Mouse (Mus musculus) lung, adult 2 months (tissue): ENCODE data around the gene Kdm8. TPM values are rescaled to one million over a fixed set of nuclear protein-coding genes. Genes with fewer than 3 reads are reported as not detected.
A peak's percentile ranks its signal among the peaks of the same experiment; 100 is the strongest.
"Not testable (repeated sequence)": the region's sequence is repeated elsewhere in the genome, so short reads cannot be mapped to it uniquely, and the experiment has no call there.

Experiments used
- DNase-seq: peaks from one replicate; pipeline ENCODE4 v3.0.0; 2022
- H3K4me1 ChIP-seq: fragments of 200-500 bp; 2 replicates; pipeline ENCODE4 v1.6.1; 2011; ENCODE audit warnings: low read length; ENCODE audit not compliant: control insufficient read depth, insufficient read depth
- H3K4me3 ChIP-seq: fragments of 200-500 bp; replicated peaks from 2 replicates; pipeline ENCODE3; 2011; ENCODE audit warnings: low read depth, mild to moderate bottlenecking, control low read depth, low read length; ENCODE audit errors: extremely low read depth
- CTCF ChIP-seq: fragments of 200-500 bp; IDR thresholded peaks from 2 replicates; pipeline ENCODE4 v1.5.1; 2011; ENCODE audit warnings: mild to moderate bottlenecking, low read length, control low read depth; ENCODE audit not compliant: insufficient read depth
- POLR2A ChIP-seq: fragments of 200-500 bp; IDR thresholded peaks from 2 replicates; pipeline ENCODE4 v1.6.1; 2011; ENCODE audit warnings: low read depth, mild to moderate bottlenecking, control low read depth, low read length, borderline replicate concordance; ENCODE audit errors: extremely low read depth
- WGBS: fragments of 180-500 bp; shearing (Covaris S2); methylation state at CpG from one replicate; pipeline ENCODE4 v1.1.7; 2018; 5-methylcytosine and 5-hydroxymethylcytosine counted together
- polyA plus RNA-seq: library from polyadenylated mRNA; depleted of rRNA; stranded (reverse); fragments of >200 nt; gene quantifications from 2 replicates; pipeline ENCODE4 v1.2.3, GENCODE M21; 2012

Kdm8 gene
- polyA plus RNA-seq, 1 experiment = 6.0 TPM

GRCm38 (mm10) chr7:125423056-125423455, 21.4 kb upstream of the Kdm8 start:
- no peak for DNase-seq
- TF ChIP-seq CTCF = no peak
- no peak for TF ChIP-seq POLR2A
- 40% methylated on average over 3 of the region's 3 CpGs for WGBS
- no peaks in the 10 kb centered on the region for H3K4me1 ChIP-seq
- no peak overlapping the region for H3K4me3 ChIP-seq

GRCm38 (mm10) chr7:125427492-125428090, 16.9 kb upstream of the Kdm8 start:
- no peaks in the 10 kb centered on the region for H3K4me1 ChIP-seq
- TF ChIP-seq POLR2A (no peak), CTCF (no peak)
- peak; percentile 34 for DNase-seq
- 56% methylated on average over 12 of the region's 12 CpGs for WGBS
- H3K4me3 ChIP-seq = no peak overlapping the region

DNA sequence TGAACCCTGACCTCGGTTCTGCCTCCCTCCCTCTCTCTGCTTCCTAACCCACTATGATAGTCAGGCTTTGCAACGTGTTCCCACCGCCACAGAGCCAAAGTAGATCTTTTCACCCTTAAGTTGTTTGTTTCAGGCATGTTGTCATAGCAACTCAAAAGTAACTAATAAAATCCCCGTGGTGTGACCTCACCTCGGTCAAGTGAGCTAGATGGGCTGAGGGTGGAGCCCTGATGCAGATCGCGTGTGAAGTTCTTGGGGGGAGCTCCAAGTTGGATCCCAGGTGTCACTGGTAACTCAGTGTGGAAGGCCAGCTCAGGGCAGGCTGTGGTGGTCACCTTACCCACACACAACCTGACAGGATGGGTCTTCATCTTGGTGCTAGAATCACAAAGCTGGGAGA, 16.1 kb upstream of the Kdm8 start:
- 59% methylated on average over 7 of the region's 7 CpGs for WGBS

DNA sequence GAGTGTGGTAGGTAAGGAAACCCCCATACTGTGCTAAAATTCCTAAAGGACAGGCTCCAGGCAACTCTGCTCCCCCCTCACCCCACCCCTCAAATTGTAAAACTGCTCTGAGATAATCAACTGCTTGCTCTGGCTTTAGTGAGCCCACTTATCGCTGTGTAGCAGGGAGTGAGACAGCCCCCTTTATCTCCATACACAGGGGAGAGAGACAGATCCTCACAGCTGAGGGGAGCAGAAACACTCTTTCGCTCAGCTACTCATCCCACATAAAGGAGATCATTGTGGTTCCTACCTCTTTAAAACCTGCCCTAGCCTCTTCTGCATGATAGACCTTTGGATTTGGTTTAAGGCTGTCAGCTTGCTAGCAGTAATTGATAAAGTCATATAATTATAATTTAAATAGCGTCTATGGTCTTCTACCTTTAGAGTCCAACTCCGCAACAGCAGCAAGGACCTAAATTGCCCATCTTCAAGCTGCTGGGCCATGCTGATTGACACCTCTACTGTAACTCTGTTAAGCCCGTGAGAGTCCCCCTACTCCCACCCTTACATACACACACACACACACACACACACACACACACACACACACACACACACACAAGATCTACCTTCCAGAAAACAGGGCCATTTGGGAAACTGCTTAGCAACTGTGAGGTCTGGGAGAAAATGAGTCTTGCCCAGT, 15.5 kb upstream of the Kdm8 start:
- H3K4me1 ChIP-seq, DNase-seq, H3K4me3 ChIP-seq: not testable (repeated sequence)
- 87% methylated on average over 5 of the region's 5 CpGs for WGBS

More for the DNA sequence above, 16.1 kb upstream of the Kdm8 start:
- DNase-seq = no peak
- H3K4me1 ChIP-seq = no peaks in the 10 kb centered on the region
- no peak overlapping the region for H3K4me3 ChIP-seq
- TF ChIP-seq POLR2A (no peak), CTCF (no peak)

- no peak for DNase-seq
- no peak overlapping the region for H3K4me3 ChIP-seq
- H3K4me1 ChIP-seq = peaks cover 7% of the 10 kb centered on the region
- no peak for TF ChIP-seq CTCF
- no peak for TF ChIP-seq POLR2A
- WGBS = 58% methylated on average over 7 of the region's 7 CpGs
Observed at GRCm38 (mm10) chr7:125430170-125430842, 14.2 kb upstream of the Kdm8 start.

- peaks cover 8% of the 10 kb centered on the region for H3K4me1 ChIP-seq
- H3K4me3 ChIP-seq = no peak overlapping the region
- DNase-seq = no peak
- TF ChIP-seq CTCF (no peak), POLR2A (no peak)
- WGBS = 86% methylated on average over 3 of the region's 3 CpGs
Observed at GRCm38 (mm10) chr7:125433874-125434273, 10.6 kb upstream of the Kdm8 start.

- H3K4me1 ChIP-seq = peaks cover 8% of the 10 kb centered on the region
- no peak for TF ChIP-seq CTCF
- TF ChIP-seq POLR2A = no peak
- DNase-seq = no peak
- H3K4me3 ChIP-seq = no peak overlapping the region
- WGBS = 22% methylated on average over 8 of the region's 8 CpGs
Observed at GRCm38 (mm10) chr7:125434666-125435290, 9.7 kb upstream of the Kdm8 start.

DNA sequence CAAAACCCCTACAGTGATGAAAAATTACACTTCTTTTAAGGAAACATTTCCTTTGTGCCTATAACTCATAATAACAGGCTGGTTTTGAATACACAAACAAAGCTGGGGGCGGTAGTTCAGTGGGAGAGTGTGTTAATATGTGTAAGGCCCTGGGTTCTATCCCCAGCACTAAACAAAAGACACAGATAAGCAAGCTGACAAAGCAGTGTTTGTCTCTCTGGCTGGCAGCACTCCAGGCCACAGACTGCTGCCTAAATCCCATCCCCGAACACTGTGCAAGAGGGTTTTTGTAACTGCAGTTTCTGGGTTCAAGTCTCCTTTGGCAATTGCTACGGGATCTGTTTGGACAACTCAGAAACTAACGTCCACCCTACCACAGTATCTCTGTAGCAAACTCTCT, 2.2 kb upstream of the Kdm8 start:
- 61% methylated on average over 4 of the region's 4 CpGs for WGBS

GRCm38 (mm10) chr7:125444076-125444463, 406 bp upstream of the Kdm8 start:
- Histone ChIP-seq H3K4me1 (peaks cover 2% of the 10 kb centered on the region; the same call in 1 of the 2 replicates), H3K4me3 (peak overlapping the region; percentile 99)
- peak; percentile 28 for DNase-seq
- WGBS = 12% methylated on average over 10 of the region's 10 CpGs
- TF ChIP-seq CTCF (no peak), POLR2A (no peak)

More for the DNA sequence above, 2.2 kb upstream of the Kdm8 start:
- DNase-seq = no peak
- H3K4me1 ChIP-seq = peaks cover 2% of the 10 kb centered on the region; the same call in 1 of the 2 replicates
- H3K4me3 ChIP-seq = no peak overlapping the region
- no peak for TF ChIP-seq CTCF
- TF ChIP-seq POLR2A = no peak

- Histone ChIP-seq H3K4me1 (no peaks in the 10 kb centered on the region), H3K4me3 (no peak overlapping the region)
- WGBS = 61% methylated on average over 1 of the region's 1 CpGs
- TF ChIP-seq POLR2A = no peak
- no peak for TF ChIP-seq CTCF
- DNase-seq = no peak
Observed at GRCm38 (mm10) chr7:125450678-125451077, 6.2 kb downstream of the Kdm8 start.
